Mouse (Mus musculus) testis, postnatal 10 days (tissue): ENCODE data around the gene Cfap99.
A peak's percentile ranks its signal among the peaks of the same experiment; 100 is the strongest.

ENCODE experiments used
- DNase-seq: peaks from one replicate; pipeline ENCODE4 v3.0.0; 2021; ENCODE audit warnings: low spot score

The Cfap99 gene

DNA sequence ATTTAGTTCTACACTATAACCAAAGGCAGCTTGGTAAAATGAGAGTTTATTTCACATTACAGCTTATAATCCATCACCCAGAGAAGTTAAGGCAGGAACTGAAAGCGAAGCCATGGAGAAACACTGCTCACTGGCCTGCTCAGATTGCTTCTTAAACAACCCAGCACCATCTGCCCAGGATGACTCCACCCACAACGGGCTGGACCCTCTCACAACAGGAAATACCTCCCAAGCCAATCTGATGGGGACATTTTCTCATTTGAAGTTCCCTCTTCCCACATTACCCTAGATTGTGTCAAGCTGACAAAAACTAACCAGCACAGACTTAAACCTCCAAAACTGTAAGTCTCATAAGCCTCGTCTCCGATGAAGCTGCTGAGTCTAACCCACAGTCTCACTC is 10.3 kb upstream of the Cfap99 start:
- no peak for DNase-seq

GRCm38 (mm10) chr5:34279214-34279613 is 9.2 kb upstream of the Cfap99 start:
- DNase-seq, result no peak

- no peak for DNase-seq
Observed at GRCm38 (mm10) chr5:34280976-34281375, 7.4 kb upstream of the Cfap99 start.

- DNase-seq, result no peak
Observed at GRCm38 (mm10) chr5:34283355-34283754, 5.0 kb upstream of the Cfap99 start.

GRCm38 (mm10) chr5:34284156-34284750 is 4.1 kb upstream of the Cfap99 start:
- DNase-seq, result no peak

GRCm38 (mm10) chr5:34285285-34285684 is 3.1 kb upstream of the Cfap99 start:
- DNase-seq, result no peak

- DNase-seq, result no peak
Observed at GRCm38 (mm10) chr5:34286516-34286915, 1.9 kb upstream of the Cfap99 start.

DNA sequence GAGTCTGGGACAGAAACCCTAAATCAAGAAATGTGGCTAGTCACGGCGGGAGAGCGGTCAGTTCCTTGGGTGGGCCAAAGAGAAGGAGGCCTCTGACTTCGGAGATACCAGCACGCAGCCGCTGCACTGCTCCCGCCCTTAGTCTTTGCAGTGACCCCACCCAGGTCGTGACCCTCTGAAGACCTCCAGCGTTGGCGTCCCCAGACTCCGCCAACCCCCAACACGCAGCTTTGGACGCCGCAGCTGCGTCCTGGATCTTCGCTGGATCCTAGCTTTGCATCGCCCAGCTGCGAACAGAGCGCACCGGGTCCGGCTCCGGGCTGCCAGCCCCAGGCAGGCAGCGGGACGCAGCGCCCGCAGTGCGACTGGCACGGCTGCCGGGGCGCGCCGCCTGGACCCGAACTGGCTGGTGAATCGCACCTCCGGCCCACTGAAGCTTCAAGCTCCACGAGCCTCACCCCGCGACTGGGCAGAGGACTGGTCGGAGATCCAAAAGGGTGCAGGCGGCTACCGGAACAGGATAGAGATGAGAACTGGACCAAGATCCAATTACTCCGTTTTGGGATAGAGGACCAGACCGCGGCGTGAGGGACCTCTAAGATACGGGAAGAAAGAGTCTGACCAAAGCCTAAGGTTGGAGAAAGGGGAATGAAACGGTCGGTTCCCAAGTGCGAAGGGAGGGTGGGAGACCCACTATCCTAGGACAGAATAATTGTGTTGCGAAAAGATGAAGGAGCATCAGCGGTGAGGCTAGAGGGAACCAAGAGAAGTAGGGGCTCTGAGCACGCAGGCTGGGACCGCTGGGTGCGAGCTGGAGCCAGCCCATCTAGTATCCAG is 1.2 kb upstream of the Cfap99 start:
- peak; percentile 53 for DNase-seq

- no peak for DNase-seq
Observed at GRCm38 (mm10) chr5:34287838-34288145, 608 bp upstream of the Cfap99 start.

DNA sequence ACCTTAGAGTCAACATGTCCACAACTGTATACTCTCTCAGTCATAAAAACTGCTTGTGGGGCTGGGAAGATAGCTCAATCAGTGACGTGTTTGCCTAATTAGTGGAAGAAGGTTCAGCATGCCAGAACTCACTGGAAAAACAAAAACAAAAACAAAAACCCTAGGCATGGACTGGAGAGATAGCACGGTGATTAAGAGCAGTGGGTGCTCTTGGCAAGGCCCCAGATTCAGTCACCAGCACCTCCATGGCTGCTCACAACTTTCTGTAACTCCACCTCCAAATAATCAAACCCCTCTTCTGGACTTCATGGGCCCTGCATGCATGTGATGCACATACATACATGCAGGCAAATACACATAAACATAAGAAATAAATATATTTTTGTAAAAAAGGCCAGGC is 886 bp downstream of the Cfap99 start:
- DNase-seq, result no peak

DNA sequence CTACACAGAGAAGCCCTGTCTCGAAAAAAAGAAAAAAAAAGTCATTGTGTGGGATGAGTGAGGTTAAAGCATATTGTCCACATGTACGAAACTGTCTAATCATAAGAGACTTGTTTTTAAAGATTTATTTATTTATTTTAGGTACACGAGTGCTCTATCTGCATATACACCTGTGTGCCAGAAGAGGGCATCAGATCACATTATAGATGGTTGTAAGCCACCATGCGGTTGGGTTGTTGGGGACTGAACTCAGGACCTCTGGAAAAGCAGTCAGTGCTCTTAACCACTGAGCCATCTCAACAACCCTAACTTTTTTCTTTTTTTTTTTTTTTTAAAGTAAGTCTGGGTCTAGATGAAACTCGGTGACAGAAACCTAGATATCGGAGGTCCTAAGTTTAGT is 5.0 kb downstream of the Cfap99 start:
- no peak for DNase-seq

DNA sequence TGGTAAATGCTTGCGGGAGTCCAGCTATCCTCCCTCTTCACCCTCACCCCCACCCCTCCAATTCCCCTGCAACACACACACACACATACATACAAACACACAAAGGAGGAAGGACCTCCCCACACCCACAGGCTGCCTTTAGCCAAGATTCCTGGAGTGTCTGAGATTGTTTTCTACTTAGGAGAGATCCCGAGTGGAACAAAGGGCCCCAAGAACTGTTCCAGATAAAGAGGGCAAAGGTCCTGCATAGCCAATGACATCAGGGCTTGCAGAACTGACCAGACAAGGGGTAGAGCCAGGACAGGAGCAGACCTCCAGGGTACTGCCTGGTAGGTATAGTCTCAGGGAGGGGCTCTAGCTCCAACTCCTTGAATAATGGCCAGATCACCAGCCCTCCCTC is 6.3 kb downstream of the Cfap99 start:
- DNase-seq, result no peak

DNA sequence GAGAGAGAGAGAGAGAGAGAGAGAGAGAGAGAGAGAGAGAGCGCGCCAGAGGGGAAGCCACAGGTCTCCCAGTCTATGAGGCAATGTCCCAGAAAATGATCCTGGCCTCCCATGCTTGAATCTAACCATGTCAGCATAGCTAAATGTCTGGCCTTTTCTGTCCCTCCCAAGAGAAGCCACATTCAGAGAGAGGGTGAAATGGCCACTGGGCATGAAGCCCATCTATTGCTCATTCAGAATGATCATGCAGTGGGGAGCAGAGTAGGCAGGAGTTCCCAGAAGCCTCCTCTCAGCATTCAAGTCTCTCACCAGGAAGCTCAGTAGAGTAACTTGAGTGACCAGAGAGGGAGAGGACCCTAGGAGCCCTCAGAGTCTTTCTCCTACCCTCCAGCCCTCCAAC is 6.7 kb downstream of the Cfap99 start:
- DNase-seq, result no peak

DNA sequence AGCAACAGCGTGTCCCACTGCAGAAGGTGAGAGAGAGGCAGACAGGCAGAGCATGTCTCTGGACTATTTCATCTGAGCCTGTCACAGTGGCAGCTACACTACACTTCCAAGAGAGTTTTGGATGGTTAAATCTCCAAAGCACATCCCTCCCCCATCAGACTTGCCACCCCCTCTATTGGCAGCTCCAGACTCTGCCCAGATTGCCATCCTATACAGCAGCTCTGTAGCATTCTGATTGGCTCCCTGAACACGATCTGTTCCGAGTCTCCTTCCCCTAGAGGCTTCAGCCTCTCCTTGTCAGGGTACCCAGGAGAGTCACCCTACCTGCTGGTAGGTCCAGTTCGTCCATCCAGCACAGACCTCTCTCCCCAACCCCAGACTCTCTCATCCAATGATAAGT is 9.7 kb downstream of the Cfap99 start:
- DNase-seq, result no peak

GRCm38 (mm10) chr5:34298937-34299535 is 10.6 kb downstream of the Cfap99 start:
- DNase-seq, result no peak

GRCm38 (mm10) chr5:34302377-34302776 is 14.0 kb downstream of the Cfap99 start:
- peak; percentile 50 for DNase-seq

DNA sequence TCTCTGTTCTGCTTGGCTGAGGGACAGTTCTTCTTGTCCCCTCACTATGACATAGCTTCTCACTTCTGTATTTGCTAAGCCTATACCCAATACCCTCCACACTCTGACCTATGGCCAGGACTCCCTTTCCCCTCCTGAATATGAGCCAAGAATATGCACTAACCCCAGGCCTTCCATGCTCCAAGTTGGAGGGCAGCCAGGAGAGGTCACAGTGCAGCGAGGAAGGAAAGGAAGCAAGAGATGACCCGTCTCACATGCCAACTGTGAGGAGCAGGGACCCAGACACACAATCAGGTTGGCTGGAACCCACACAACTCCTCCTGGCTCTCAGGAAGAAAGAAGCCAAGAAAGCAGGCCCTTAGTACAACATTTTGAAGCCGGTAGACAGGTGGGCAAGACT is 20.6 kb downstream of the Cfap99 start:
- no peak for DNase-seq

- DNase-seq, result no peak
Observed at GRCm38 (mm10) chr5:34319491-34320034, 31.2 kb downstream of the Cfap99 start.

- DNase-seq, result no peak
Observed at GRCm38 (mm10) chr5:34321236-34321635, 32.8 kb downstream of the Cfap99 start.

DNA sequence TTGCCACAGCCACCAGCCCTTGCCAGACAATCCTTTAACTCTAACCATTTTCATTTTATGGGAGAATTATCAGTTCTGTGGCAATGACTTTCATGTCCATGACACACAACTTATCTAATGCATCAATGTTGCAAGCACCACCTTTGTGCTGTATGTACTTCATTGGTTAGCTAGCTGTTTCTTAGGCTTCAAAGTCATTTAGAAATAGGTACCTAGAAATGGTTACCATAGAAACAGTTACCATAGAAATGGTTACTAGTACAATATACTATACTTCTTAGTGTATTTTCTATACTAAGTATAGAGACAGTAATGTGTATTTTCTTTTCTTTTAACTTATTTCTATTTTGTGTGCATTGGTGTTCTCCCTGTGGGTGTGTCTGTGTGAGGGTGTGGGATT is 36.9 kb downstream of the Cfap99 start:
- no peak for DNase-seq

DNA sequence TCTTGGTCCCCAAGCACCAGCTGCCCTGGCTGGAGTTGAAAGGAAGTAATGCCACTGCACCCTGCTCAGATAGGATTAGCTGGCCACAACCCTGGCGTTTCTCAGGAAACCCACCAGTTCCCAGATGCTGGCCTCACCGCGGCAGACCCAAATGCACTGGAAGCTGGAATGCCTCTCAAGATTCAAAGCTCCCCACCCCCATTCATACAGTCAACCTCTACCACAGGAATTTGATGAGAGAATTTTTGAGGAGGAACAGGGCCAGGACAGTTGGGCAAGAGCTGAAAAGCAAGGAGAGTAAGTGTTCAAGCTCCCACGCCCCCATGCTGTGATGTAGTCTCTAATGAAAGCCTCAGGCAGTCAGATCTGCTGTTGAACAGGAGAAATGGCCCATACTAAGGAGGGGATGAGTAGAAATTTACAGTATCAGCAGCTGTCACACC is 37.9 kb downstream of the Cfap99 start:
- DNase-seq, result no peak

DNA sequence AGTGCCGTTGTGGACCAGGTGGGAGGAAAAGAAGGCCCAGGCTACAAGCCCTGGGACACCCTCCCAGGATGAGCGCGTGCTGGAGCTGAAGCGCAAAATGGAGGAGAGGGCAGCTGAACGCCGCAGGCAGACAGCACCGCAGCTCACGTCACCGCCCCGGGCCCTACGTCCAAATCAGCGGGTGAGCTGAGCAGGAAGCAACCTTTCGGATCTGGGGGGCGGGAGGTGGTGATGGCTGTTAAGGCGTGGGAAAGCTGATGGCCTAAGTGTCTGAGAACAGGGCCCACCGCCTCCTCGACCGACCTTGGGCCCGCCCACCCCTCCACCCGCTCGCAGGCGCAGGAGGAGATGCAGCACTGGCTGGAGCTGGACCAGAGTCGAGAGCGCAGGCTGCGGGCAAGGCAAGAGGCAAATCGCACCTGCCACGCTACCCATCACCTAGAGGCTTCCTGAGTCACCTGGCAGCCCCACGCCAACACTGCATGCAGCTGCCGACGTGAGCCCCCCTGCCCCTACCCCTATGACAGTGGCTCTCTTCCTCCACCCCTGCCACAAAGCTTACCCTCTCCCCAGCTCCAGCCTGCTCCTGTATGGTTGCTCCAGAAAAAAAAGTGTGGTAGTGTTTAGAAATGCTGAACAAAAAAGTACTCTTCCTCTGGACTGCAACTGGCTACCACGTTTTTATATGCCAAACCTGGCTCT is 38.6 kb downstream of the Cfap99 start:
- peak; percentile 68 for DNase-seq

DNA sequence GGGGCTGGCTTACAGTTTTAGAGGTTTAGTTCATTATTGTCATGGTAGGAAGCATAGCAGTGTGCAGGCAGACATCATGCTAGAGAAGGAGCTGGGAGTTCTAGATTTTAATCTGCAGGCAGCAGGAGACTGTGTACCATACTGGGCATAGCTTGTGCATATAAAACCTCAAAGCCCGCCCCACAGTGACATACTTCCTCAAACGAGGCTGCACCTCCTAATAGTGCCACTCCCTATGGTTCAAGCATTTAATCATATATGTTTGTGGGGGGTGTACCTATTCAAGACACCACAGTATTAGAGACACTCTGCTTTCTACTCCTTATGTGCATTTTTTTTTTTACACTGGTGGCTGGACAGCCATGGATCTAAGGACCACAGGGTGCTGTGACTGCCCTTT is 41.7 kb downstream of the Cfap99 start:
- DNase-seq, result no peak
